Mouse (Mus musculus) C2C12 (cell line): ENCODE measurements around the gene Wwc2.
A peak's percentile ranks its signal among the peaks of the same experiment; 100 is the strongest.

Experiments
- CTCF ChIP-seq: IDR thresholded peaks from one replicate; pipeline ENCODE4 v1.5.1; 2011; ENCODE audit not compliant: control insufficient read depth, insufficient read depth, insufficient read length
- MAX ChIP-seq: IDR thresholded peaks from one replicate; pipeline ENCODE4 v1.6.1; 2011; ENCODE audit warnings: mild to moderate bottlenecking, control low read depth
- MYOD1 ChIP-seq: IDR thresholded peaks from one replicate; pipeline ENCODE4 v1.6.1; 2011; ENCODE audit warnings: low read depth; ENCODE audit not compliant: control insufficient read depth, insufficient read length
- MYOG ChIP-seq: IDR thresholded peaks from one replicate; pipeline ENCODE4 v1.6.1; 2011; ENCODE audit not compliant: control insufficient read depth, insufficient read length; ENCODE audit errors: extremely low read depth

GRCm38 (mm10) chr8:47867067-47867466 lies 123.7 kb downstream of the Wwc2 start:
- peak; percentile 95 for TF ChIP-seq CTCF
- TF ChIP-seq MYOG = no peak
- no peak for TF ChIP-seq MYOD1
- no peak for TF ChIP-seq MAX
